Mouse (Mus musculus) skeletal muscle tissue, adult 2 months (tissue): ENCODE data around the gene A630095N17Rik.
"Not testable (repeated sequence)": the region's sequence is repeated elsewhere in the genome, so short reads cannot be mapped to it uniquely, and the experiment has no call there.

ENCODE experiments used
- DNase-seq: peaks from one replicate; pipeline ENCODE4 v3.0.0-alpha.2; 2012; ENCODE audit warnings: low read depth, low spot score

The A630095N17Rik gene

GRCm38 (mm10) chr1:75243411-75243810, 11.5 kb upstream of the A630095N17Rik start:
- no peak for DNase-seq

GRCm38 (mm10) chr1:75239591-75239990, 7.7 kb upstream of the A630095N17Rik start:
- no peak for DNase-seq

- DNase-seq = peak; percentile 92
Observed at GRCm38 (mm10) chr1:75236117-75237050, 4.5 kb upstream of the A630095N17Rik start, which contains the start of gene Dnajb2. Gene Dnajb2 (plus strand): TSS chr1:75236406.

- DNase-seq = peak; percentile 59
Observed at GRCm38 (mm10) chr1:75234606-75235005, 2.7 kb upstream of the A630095N17Rik start.

GRCm38 (mm10) chr1:75232489-75232888, 587 bp upstream of the A630095N17Rik start:
- not testable (repeated sequence) for DNase-seq

- no peak for DNase-seq
Observed at GRCm38 (mm10) chr1:75231224-75231623, 678 bp downstream of the A630095N17Rik start.

- no peak for DNase-seq
Observed at GRCm38 (mm10) chr1:75230335-75230994, 1.4 kb downstream of the A630095N17Rik start.

GRCm38 (mm10) chr1:75229158-75229557, 2.7 kb downstream of the A630095N17Rik start:
- no peak for DNase-seq

GRCm38 (mm10) chr1:75227653-75228052, 4.2 kb downstream of the A630095N17Rik start:
- DNase-seq = no peak

GRCm38 (mm10) chr1:75226138-75226537, 5.8 kb downstream of the A630095N17Rik start:
- DNase-seq = no peak

- DNase-seq = no peak
Observed at GRCm38 (mm10) chr1:75225473-75225872, 6.4 kb downstream of the A630095N17Rik start.

GRCm38 (mm10) chr1:75223532-75223931, 8.4 kb downstream of the A630095N17Rik start:
- no peak for DNase-seq

GRCm38 (mm10) chr1:75222926-75223325, 9.0 kb downstream of the A630095N17Rik start:
- no peak for DNase-seq

- DNase-seq = no peak
Observed at GRCm38 (mm10) chr1:75221538-75221937, 10.4 kb downstream of the A630095N17Rik start.

GRCm38 (mm10) chr1:75219531-75219930, 12.4 kb downstream of the A630095N17Rik start, which contains the start of gene Tuba4a:
Gene Tuba4a (minus strand): TSS chr1:75219865.
- DNase-seq = no peak

- peak; percentile 95 for DNase-seq
Observed at GRCm38 (mm10) chr1:75219078-75219477, 12.8 kb downstream of the A630095N17Rik start.

- peak; percentile 95 for DNase-seq
Observed at GRCm38 (mm10) chr1:75218227-75219001, 13.5 kb downstream of the A630095N17Rik start.

- DNase-seq = no peak
Observed at GRCm38 (mm10) chr1:75217893-75218226, 14.0 kb downstream of the A630095N17Rik start.

GRCm38 (mm10) chr1:75216797-75217585, 14.9 kb downstream of the A630095N17Rik start:
- peak; percentile 80 for DNase-seq

GRCm38 (mm10) chr1:75215785-75216184, 16.1 kb downstream of the A630095N17Rik start:
- DNase-seq = peak; percentile 75

GRCm38 (mm10) chr1:75214886-75215285, 17.0 kb downstream of the A630095N17Rik start:
- no peak for DNase-seq
